Mouse (Mus musculus): ENCODE measurements around the gene Efhd2. TPM values are rescaled to one million over a fixed set of nuclear protein-coding genes. Genes with fewer than 3 reads are reported as not detected.
A peak's percentile ranks its signal among the peaks of the same experiment; 100 is the strongest.

The Efhd2 gene
- total and polyA plus RNA-seq, 3 experiments: 19.4 to 33.0 (median 21.2) TPM

DNA sequence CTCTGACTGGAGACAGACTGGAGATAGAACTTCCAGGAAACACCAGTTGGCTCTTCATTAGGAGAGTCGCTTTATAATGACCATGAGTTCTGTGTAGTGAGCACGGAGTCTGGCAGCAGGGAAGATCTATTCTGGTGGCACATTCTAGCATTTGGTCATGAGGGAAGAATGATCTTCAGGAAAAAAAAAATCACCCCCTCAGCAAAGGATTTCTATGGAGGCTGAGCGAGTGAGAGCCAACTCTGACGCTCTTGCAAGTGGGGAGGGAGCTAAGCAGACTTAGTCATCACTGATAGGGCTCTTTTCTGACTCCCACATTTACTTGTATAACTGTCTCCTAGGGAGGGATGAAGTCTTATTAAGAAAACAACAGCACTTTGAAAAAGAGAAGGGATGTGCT lies 4.4 kb upstream of the Efhd2 start:
- no peak for DNase-seq
- TF ChIP-seq POLR2A (IDR thresholded peaks at IDR 0.05; ENCODE audit: insufficient read depth, low read depth, low read length): no peak
- TF ChIP-seq EP300 (IDR thresholded peaks at IDR 0.05; ENCODE audit: insufficient read depth, low read depth, low read length): no peak
- TF ChIP-seq CTCF (IDR thresholded peaks at IDR 0.05): no peak
- Histone ChIP-seq H3K4me1 (ENCODE audit: control insufficient read depth, insufficient read depth, low read length) (peaks cover 11% of the 10 kb centered on the region), H3K27ac (no peak overlapping the region), H3K79me2 (replicated peaks; ENCODE audit: control insufficient read depth, insufficient read depth, low read length) (no peaks in the 10 kb centered on the region; the same call in 1 of the 2 replicates), H3K9ac (ENCODE audit: low read depth, low read length) (no peak overlapping the region), H3K27me3 (ENCODE audit: control insufficient read depth, insufficient read depth, low read length) (no peaks in the 10 kb centered on the region), H3K4me3 (no peak overlapping the region), H3K36me3 (ENCODE audit: control insufficient read depth, insufficient read depth, low read length) (no peaks in the 10 kb centered on the region)
- intact Hi-C loops (cut with DNase I): loop anchor here (5.0 kb wide), 1 partner anchor 33 kb away; no protein-coding TSS in a partner anchor
- WGBS: 34% methylated on average over 4 of the region's 4 CpGs

DNA sequence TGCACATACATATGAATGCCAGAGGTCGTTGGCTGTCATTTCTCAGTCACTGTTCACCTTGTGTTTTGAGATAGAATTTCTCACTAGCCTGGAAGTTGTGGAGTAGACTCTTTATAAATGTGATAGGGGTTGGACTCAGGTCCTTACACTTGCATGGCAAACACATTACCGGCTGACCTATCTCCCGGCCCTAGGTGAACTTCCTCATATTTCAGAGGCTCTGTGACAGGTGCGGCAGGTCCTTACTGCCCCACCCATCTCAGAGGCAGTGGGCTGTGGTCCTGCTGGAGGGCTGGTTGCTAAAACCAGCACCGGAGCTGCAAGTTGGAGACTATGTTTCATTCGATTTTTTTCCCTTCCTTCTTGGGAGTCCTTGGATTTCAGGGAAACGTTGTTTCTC lies 3.9 kb upstream of the Efhd2 start:
- no peaks in the 10 kb centered on the region for H3K27me3 ChIP-seq (ENCODE audit: control insufficient read depth, insufficient read depth, low read length)
- TF ChIP-seq CTCF (IDR thresholded peaks at IDR 0.05) (no peak), POLR2A (IDR thresholded peaks at IDR 0.05; ENCODE audit: insufficient read depth, low read depth, low read length) (no peak), EP300 (IDR thresholded peaks at IDR 0.05; ENCODE audit: insufficient read depth, low read depth, low read length) (no peak)
- no peak overlapping the region for H3K9ac ChIP-seq (ENCODE audit: low read depth, low read length)
- H3K36me3 ChIP-seq (ENCODE audit: control insufficient read depth, insufficient read depth, low read length): no peaks in the 10 kb centered on the region
- H3K27ac ChIP-seq: no peak overlapping the region
- H3K79me2 ChIP-seq (replicated peaks; ENCODE audit: control insufficient read depth, insufficient read depth, low read length): no peaks in the 10 kb centered on the region; the same call in 1 of the 2 replicates
- H3K4me3 ChIP-seq: no peak overlapping the region
- 41% methylated on average over 7 of the region's 7 CpGs for WGBS
- DNase-seq: no peak
- intact Hi-C loops (cut with DNase I): loop anchor here (5.0 kb wide), 1 partner anchor 34 kb away; no protein-coding TSS in a partner anchor
- H3K4me1 ChIP-seq (ENCODE audit: control insufficient read depth, insufficient read depth, low read length): peaks cover 11% of the 10 kb centered on the region

DNA sequence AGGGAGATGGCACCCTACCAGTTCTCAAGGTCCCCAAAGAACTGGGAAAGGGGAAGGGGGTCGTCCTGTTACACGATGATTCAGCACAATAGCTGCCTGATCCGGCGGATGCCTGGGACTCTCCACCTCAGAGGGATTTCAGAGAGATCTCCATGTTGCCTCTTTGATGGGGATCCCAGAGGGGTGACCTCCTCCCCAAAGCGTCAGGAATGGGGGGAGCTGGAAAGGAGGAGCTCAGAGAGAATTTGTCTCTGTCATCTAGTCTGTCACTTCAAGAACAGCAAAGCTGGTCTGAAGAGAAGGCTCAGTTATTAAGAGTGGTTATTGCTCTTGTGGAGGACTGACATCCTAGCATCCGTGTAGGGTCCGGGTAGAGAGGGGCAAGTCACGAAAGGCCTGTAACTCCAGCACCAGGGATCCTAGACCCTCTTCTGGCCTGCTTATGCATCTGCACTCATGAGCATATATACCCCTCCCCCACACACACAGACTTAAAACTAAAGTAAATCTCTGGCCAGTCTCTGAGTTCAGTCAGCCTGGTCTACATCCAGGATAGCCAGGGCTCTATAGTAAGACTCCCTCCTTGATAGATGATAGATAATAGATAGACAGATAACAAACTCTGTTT lies 875 bp upstream of the Efhd2 start:
- H3K27ac ChIP-seq: no peak overlapping the region
- intact Hi-C loops (cut with DNase I): loop anchor here (5.0 kb wide), 1 partner anchor 37 kb away; no protein-coding TSS in a partner anchor
- DNase-seq: no peak
- no peak for TF ChIP-seq POLR2A (IDR thresholded peaks at IDR 0.05; ENCODE audit: insufficient read depth, low read depth, low read length)
- H3K4me3 ChIP-seq: no peak overlapping the region; the same call in 1 of the 2 replicates
- H3K4me1 ChIP-seq (ENCODE audit: control insufficient read depth, insufficient read depth, low read length): peaks cover 8% of the 10 kb centered on the region
- H3K79me2 ChIP-seq (replicated peaks; ENCODE audit: control insufficient read depth, insufficient read depth, low read length): no peaks in the 10 kb centered on the region; the same call in 1 of the 2 replicates
- H3K9ac ChIP-seq (ENCODE audit: low read depth, low read length): no peak overlapping the region
- 35% methylated on average over 8 of the region's 8 CpGs for WGBS
- H3K27me3 ChIP-seq (ENCODE audit: control insufficient read depth, insufficient read depth, low read length): no peaks in the 10 kb centered on the region
- no peaks in the 10 kb centered on the region for H3K36me3 ChIP-seq (ENCODE audit: control insufficient read depth, insufficient read depth, low read length)

DNA sequence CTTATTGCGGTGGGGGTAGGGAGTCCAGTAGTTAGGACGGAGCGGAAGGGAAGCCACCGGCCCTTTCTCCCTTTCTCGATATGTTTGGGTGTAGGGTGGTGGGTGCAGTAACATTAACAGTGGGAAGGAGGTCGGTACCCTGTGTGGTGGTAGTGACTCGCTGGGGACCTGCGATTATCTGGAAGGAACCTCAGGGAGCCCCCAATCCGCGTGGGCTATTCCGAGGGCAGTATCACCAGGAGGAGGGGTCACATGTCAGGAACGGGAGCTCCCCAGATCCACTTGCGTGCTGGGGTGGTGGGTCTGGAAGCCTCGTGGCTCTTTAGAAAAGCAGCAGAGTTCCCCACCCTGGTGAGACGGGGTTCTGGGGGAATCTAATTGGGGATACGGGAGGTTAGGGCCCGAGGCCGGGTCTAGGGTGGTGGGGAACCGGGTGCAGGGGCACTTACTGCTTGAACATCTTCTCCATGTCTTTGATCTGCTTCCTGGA lies 564 bp downstream of the Efhd2 start:
- H3K27me3 ChIP-seq (ENCODE audit: control insufficient read depth, insufficient read depth, low read length): no peaks in the 10 kb centered on the region
- no peaks in the 10 kb centered on the region for H3K36me3 ChIP-seq (ENCODE audit: control insufficient read depth, insufficient read depth, low read length)
- DNase-seq: no peak
- peak overlapping the region; percentile 77 for H3K27ac ChIP-seq
- H3K4me1 ChIP-seq (ENCODE audit: control insufficient read depth, insufficient read depth, low read length): peaks cover 10% of the 10 kb centered on the region
- TF ChIP-seq EP300 (IDR thresholded peaks at IDR 0.05; ENCODE audit: insufficient read depth, low read depth, low read length) (no peak), POLR2A (IDR thresholded peaks at IDR 0.05; ENCODE audit: insufficient read depth, low read depth, low read length) (no peak), CTCF (IDR thresholded peaks at IDR 0.05) (no peak)
- WGBS: 3% methylated on average over 19 of the region's 19 CpGs
- H3K4me3 ChIP-seq: peak overlapping the region; percentile 76
- peak overlapping the region; percentile 98 for H3K9ac ChIP-seq (ENCODE audit: low read depth, low read length)
- H3K79me2 ChIP-seq (replicated peaks; ENCODE audit: control insufficient read depth, insufficient read depth, low read length): no peaks in the 10 kb centered on the region; the same call in 1 of the 2 replicates
- intact Hi-C loops (cut with DNase I): loop anchor here (5.0 kb wide), 1 partner anchor 83 kb away; no protein-coding TSS in a partner anchor

DNA sequence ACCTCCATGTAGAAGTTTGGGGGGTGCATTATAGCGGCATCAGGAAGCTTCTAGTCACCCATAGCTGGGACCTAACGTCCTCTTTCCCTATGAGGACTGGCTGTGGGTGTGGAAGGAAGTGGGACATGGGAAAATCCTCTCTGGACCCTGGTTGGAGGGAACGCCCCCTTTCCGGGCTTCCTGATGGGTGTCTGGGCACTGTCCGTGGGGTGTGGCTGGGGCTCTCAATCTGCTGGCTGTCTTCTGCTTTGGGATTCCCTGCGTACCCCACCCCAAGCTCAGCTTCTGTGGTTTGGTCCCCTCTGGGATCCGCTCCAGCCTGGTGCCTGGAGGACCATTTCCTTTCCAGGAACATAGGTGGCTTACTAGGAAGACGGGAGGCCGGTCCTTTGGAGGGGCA lies 1.7 kb downstream of the Efhd2 start:
- intact Hi-C loops (cut with DNase I): loop anchor here (5.0 kb wide), 1 partner anchor 84 kb away; no protein-coding TSS in a partner anchor
- Histone ChIP-seq H3K27ac (peak overlapping the region; percentile 72), H3K27me3 (ENCODE audit: control insufficient read depth, insufficient read depth, low read length) (no peaks in the 10 kb centered on the region), H3K4me3 (peak overlapping the region; percentile 76), H3K4me1 (ENCODE audit: control insufficient read depth, insufficient read depth, low read length) (peaks cover 10% of the 10 kb centered on the region), H3K9ac (ENCODE audit: low read depth, low read length) (peak overlapping the region; percentile 98), H3K36me3 (ENCODE audit: control insufficient read depth, insufficient read depth, low read length) (no peaks in the 10 kb centered on the region), H3K79me2 (replicated peaks; ENCODE audit: control insufficient read depth, insufficient read depth, low read length) (no peaks in the 10 kb centered on the region; the same call in 1 of the 2 replicates)
- TF ChIP-seq POLR2A (IDR thresholded peaks at IDR 0.05; ENCODE audit: insufficient read depth, low read depth, low read length) (no peak), CTCF (IDR thresholded peaks at IDR 0.05) (no peak), EP300 (IDR thresholded peaks at IDR 0.05; ENCODE audit: insufficient read depth, low read depth, low read length) (no peak)
- WGBS: 41% methylated on average over 9 of the region's 9 CpGs
- peak in 1 of 2 experiments; percentile 55 for DNase-seq

DNA sequence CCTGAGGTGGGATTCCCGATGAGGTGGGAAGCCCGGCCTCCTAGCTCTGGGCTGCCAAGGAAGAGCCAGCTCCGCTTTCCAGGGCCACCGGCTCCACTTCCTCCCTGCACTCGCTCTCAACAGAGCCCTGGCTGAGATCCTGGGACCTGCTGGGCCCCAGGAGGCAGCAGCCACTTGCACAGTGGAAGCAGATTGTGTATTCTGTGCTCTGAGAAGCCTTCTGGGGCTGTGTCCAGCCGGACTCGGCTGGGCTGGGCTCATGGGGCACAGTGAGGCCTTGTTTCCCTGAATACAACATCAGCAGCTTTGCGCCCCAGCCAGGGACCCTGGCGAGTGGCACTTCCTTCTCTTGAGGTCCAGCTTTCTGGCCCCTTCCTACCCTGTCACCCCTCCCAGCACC lies 2.8 kb downstream of the Efhd2 start:
- Histone ChIP-seq H3K9ac (ENCODE audit: low read depth, low read length) (peak overlapping the region; percentile 63), H3K4me3 (peak overlapping the region; percentile 13; the same call in 1 of the 2 replicates), H3K36me3 (ENCODE audit: control insufficient read depth, insufficient read depth, low read length) (no peaks in the 10 kb centered on the region), H3K4me1 (ENCODE audit: control insufficient read depth, insufficient read depth, low read length) (peaks cover 12% of the 10 kb centered on the region), H3K79me2 (replicated peaks; ENCODE audit: control insufficient read depth, insufficient read depth, low read length) (no peaks in the 10 kb centered on the region; the same call in 1 of the 2 replicates), H3K27me3 (ENCODE audit: control insufficient read depth, insufficient read depth, low read length) (no peaks in the 10 kb centered on the region), H3K27ac (peak overlapping the region; percentile 72)
- WGBS: 47% methylated on average over 9 of the region's 9 CpGs
- intact Hi-C loops (cut with DNase I): loop anchor here (5.0 kb wide), 1 partner anchor 85 kb away; no protein-coding TSS in a partner anchor
- DNase-seq: peak in 1 of 2 experiments; percentile 53
- TF ChIP-seq POLR2A (IDR thresholded peaks at IDR 0.05; ENCODE audit: insufficient read depth, low read depth, low read length) (no peak), CTCF (IDR thresholded peaks at IDR 0.05) (no peak), EP300 (IDR thresholded peaks at IDR 0.05; ENCODE audit: insufficient read depth, low read depth, low read length) (no peak)

Data from heart, adult 2 months (tissue).